Mouse (Mus musculus): ENCODE results near the gene Gm20683. TPM values are rescaled to one million over a fixed set of nuclear protein-coding genes. Genes with fewer than 3 reads are reported as not detected.

Gene Gm20683
- polyA plus RNA-seq, 1 experiment from 2014 or later = 2.9 TPM

DNA sequence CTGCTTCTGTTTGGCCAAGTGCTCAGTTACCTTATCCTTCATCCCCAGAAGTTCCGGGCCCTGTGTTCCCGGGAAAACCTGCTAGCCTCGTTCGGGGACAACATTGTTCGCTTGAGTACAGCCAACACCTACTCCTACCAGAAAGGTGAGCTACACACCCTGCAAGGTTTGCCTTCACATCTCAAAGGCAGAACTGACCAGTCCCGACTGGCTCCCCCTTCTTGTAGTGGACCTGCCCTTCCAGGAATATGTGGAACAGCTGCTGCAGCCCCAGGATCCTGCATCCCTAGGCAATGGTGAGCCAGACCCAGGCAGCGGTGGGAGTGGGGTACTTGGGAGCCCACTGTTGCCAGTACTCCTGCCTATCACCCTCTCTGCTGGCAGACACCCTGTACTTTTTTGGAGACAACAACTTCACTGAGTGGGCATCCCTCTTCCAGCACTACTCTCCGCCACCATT lies 12.0 kb downstream of the Gm20683 start:
- no peaks in the 10 kb centered on the region for H3K9me3 ChIP-seq (ENCODE audit: control insufficient read depth, low read length)
- H3K9ac ChIP-seq (ENCODE audit: low read length) = peak overlapping the region; percentile 77
- 48% methylated on average over 8 of the region's 8 CpGs for WGBS
- H3K27me3 ChIP-seq (ENCODE audit: control insufficient read depth, insufficient read depth, low read length) = no peaks in the 10 kb centered on the region
- peak overlapping the region; percentile 63 for H3K27ac ChIP-seq (ENCODE audit: low read depth, low read length)
- DNase-seq (ENCODE audit: low spot score) = no peak
- peaks cover 50% of the 10 kb centered on the region for H3K4me1 ChIP-seq (ENCODE audit: control insufficient read depth, insufficient read depth, low read length)
- no peak for ATAC-seq (ENCODE audit: insufficient read depth, low FRiP score, low TSS enrichment)
- H3K4me2 ChIP-seq (ENCODE audit: low read depth) = peak overlapping the region; percentile 82
- H3K4me3 ChIP-seq (ENCODE audit: low read depth, low read length) = peak overlapping the region; percentile 46
- peaks cover 15% of the 10 kb centered on the region for H3K36me3 ChIP-seq (ENCODE audit: control insufficient read depth, insufficient read depth, low read length)

DNA sequence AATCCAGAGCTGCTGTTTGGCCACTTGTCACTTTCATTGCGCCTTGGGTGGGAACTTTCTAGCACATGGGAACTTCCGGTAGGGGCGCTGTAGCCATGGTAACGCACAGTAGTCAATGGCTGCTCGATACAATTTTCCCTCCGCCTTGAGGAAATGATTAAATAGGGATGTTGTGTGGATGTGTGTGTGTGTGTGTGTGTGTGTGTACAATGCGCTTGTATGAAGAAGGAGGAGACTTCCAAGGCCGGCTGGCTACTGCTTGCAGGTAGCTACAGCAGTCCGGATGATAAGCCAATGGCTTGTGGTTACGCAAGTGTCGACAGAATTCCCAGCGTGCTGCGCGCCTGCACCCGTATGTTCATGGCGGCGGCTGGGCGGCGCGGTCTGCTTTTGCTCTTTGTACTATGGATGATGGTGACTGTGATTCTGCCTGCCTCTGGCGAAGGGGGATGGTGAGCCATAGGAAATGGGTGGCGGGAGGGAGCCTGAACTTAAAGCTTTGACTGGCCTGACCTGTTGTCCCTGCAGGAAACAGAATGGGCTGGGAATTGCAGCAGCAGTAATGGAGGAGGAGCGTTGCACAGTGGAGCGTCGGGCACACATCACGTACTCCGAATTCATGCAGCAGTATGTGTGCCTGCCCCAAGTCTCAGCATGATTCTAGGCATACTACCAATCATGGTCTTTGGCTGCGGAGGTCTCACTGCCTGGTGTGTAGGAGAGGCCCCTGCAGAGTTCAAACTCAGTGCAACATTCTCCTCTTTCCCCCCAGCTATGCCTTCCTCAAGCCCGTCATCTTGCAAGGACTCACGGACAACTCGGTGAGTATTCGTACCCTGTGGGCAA lies 12.6 kb downstream of the Gm20683 start, which contains the start of gene Jmjd8:
Gene Jmjd8, plus strand, starts transcription at position 156 of the 846 bp plus-strand sequence.
- peak within 1 kb of the TSS; percentile 63 for H3K27ac ChIP-seq (ENCODE audit: low read depth, low read length)
- H3K27me3 ChIP-seq (ENCODE audit: control insufficient read depth, insufficient read depth, low read length) = no peaks in the 10 kb centered on the region
- DNase-seq (ENCODE audit: low spot score) = peak; percentile 85
- peak within 1 kb of the TSS; percentile 77 for H3K9ac ChIP-seq (ENCODE audit: low read length)
- H3K9me3 ChIP-seq (ENCODE audit: control insufficient read depth, low read length) = no peaks in the 10 kb centered on the region
- H3K4me1 ChIP-seq (ENCODE audit: control insufficient read depth, insufficient read depth, low read length) = peaks cover 50% of the 10 kb centered on the region
- H3K36me3 ChIP-seq (ENCODE audit: control insufficient read depth, insufficient read depth, low read length) = peaks cover 15% of the 10 kb centered on the region
- WGBS = under 1% methylated on average over 32 of the region's 32 CpGs
- peak within 1 kb of the TSS; percentile 82 for H3K4me2 ChIP-seq (ENCODE audit: low read depth)
- H3K4me3 ChIP-seq (ENCODE audit: low read depth, low read length) = peak within 1 kb of the TSS; percentile 46
- peak; percentile 36 for ATAC-seq (ENCODE audit: insufficient read depth, low FRiP score, low TSS enrichment)

DNA sequence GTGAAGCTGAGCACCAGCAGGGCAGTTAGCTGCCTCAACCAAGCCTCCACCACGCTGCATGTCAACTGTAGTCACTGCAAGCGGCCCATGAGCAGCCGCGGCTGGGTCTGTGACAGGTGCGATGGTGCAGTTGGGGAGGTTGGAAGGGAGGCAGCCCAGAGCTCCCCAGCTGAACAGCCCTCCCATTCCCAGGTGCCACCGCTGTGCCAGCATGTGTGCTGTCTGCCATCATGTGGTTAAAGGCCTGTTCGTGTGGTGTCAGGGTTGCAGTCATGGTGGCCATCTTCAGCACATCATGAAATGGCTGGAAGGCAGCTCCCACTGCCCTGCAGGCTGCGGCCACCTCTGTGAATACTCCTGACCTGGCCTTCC lies 13.4 kb downstream of the Gm20683 start:
- H3K4me1 ChIP-seq (ENCODE audit: control insufficient read depth, insufficient read depth, low read length) = peaks cover 46% of the 10 kb centered on the region
- no peak for ATAC-seq (ENCODE audit: insufficient read depth, low FRiP score, low TSS enrichment)
- WGBS = 81% methylated on average over 8 of the region's 8 CpGs
- peak overlapping the region; percentile 46 for H3K4me3 ChIP-seq (ENCODE audit: low read depth, low read length)
- no peak overlapping the region for H3K9ac ChIP-seq (ENCODE audit: low read length)
- peaks cover 15% of the 10 kb centered on the region for H3K36me3 ChIP-seq (ENCODE audit: control insufficient read depth, insufficient read depth, low read length)
- DNase-seq (ENCODE audit: low spot score) = no peak
- H3K4me2 ChIP-seq (ENCODE audit: low read depth) = peak overlapping the region; percentile 82
- H3K9me3 ChIP-seq (ENCODE audit: control insufficient read depth, low read length) = no peaks in the 10 kb centered on the region
- no peaks in the 10 kb centered on the region for H3K27me3 ChIP-seq (ENCODE audit: control insufficient read depth, insufficient read depth, low read length)
- no peak overlapping the region for H3K27ac ChIP-seq (ENCODE audit: low read depth, low read length)

DNA sequence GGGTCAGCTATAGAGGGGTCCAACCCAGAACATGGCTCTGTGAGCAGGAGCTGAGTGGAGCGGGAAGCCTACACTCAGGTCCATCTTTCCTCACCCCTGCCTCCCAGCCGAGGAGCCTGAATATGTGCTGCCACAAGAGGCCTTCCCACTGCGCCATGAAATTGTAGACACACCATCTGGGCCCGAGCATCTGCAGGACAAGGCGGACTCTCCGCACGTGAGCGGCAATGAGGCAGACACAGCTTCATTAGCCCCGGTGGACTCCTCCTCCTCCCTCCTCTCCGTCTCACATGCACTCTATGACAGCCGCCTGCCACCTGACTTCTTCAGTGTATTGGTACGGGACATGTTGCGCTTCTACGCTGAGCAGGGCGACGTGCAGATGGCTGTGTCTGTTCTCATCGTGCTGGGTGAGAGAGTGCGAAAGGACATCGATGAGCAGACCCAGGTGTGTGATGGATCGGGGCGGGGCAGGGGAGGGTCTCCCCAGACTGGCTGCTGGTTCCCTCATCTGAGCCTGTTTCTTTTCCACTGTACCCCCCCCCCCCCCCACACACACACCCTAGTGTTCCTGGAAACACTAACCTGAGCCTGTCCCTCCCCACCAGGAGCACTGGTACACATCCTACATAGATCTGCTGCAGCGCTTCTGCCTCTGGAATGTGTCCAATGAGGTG lies 13.9 kb downstream of the Gm20683 start:
- Histone ChIP-seq H3K27ac (ENCODE audit: low read depth, low read length) (no peak overlapping the region), H3K9me3 (ENCODE audit: control insufficient read depth, low read length) (no peaks in the 10 kb centered on the region), H3K4me2 (ENCODE audit: low read depth) (no peak overlapping the region), H3K9ac (ENCODE audit: low read length) (no peak overlapping the region; the same call in 1 of the 2 replicates), H3K36me3 (ENCODE audit: control insufficient read depth, insufficient read depth, low read length) (peaks cover 15% of the 10 kb centered on the region), H3K4me3 (ENCODE audit: low read depth, low read length) (no peak overlapping the region), H3K4me1 (ENCODE audit: control insufficient read depth, insufficient read depth, low read length) (peaks cover 46% of the 10 kb centered on the region), H3K27me3 (ENCODE audit: control insufficient read depth, insufficient read depth, low read length) (no peaks in the 10 kb centered on the region)
- DNase-seq (ENCODE audit: low spot score) (no peak), ATAC-seq (ENCODE audit: insufficient read depth, low FRiP score, low TSS enrichment) (no peak)
- 90% methylated on average over 22 of the region's 22 CpGs for WGBS

DNA sequence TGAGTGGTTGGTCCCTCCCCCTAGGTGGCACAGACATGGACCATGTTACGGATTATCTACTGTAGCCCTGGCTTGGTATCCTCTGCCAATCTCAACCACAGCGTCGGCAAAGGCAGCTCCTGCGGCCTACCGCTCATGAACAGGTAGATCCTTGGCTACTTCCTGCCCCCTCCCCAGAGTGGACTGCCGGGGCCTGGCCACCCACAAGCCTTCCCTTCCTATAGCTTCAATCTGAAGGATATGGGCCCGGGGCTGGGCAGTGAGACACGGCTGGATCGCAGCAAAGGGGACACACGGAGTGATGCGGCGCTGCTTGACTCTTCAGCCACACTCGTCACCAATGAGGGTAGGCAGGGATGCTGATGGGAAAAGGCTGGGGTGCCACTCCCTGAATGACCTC lies 14.6 kb downstream of the Gm20683 start:
- 96% methylated on average over 13 of the region's 13 CpGs for WGBS
- peaks cover 43% of the 10 kb centered on the region for H3K4me1 ChIP-seq (ENCODE audit: control insufficient read depth, insufficient read depth, low read length)
- peaks cover 15% of the 10 kb centered on the region for H3K36me3 ChIP-seq (ENCODE audit: control insufficient read depth, insufficient read depth, low read length)
- DNase-seq (ENCODE audit: low spot score) (no peak), ATAC-seq (ENCODE audit: insufficient read depth, low FRiP score, low TSS enrichment) (no peak)
- no peak overlapping the region for H3K4me3 ChIP-seq (ENCODE audit: low read depth, low read length)
- H3K27ac ChIP-seq (ENCODE audit: low read depth, low read length) = no peak overlapping the region
- H3K9ac ChIP-seq (ENCODE audit: low read length) = no peak overlapping the region
- H3K9me3 ChIP-seq (ENCODE audit: control insufficient read depth, low read length) = no peaks in the 10 kb centered on the region
- H3K27me3 ChIP-seq (ENCODE audit: control insufficient read depth, insufficient read depth, low read length) = no peaks in the 10 kb centered on the region
- H3K4me2 ChIP-seq (ENCODE audit: low read depth) = no peak overlapping the region

DNA sequence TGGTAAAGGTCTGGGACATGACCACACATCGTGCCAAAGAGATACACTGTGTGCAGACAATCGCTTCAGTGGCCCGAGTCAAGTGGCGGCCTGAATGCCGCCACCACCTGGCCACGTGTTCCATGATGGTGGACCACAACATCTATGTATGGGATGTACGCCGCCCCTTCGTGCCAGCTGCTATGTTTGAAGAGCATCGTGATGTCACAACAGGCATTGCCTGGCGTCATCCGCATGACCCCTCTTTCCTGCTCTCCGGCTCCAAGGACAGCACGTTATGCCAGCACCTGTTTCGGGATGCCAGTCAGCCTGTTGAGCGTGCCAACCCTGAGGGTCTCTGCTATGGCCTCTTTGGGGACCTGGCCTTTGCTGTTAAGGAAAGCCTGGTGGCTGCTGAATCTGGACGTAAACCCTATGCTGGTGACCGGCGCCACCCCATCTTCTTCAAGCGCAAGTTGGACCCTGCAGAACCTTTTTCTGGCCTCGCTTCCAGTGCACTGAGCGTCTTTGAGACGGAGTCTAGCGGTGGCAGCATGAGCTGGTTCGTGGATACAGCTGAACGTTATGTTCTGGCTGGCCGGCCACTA lies 15.5 kb downstream of the Gm20683 start:
- Histone ChIP-seq H3K9me3 (ENCODE audit: control insufficient read depth, low read length) (no peaks in the 10 kb centered on the region), H3K4me2 (ENCODE audit: low read depth) (no peak overlapping the region), H3K27me3 (ENCODE audit: control insufficient read depth, insufficient read depth, low read length) (no peaks in the 10 kb centered on the region), H3K36me3 (ENCODE audit: control insufficient read depth, insufficient read depth, low read length) (peaks cover 9% of the 10 kb centered on the region), H3K9ac (ENCODE audit: low read length) (no peak overlapping the region), H3K4me3 (ENCODE audit: low read depth, low read length) (no peak overlapping the region), H3K27ac (ENCODE audit: low read depth, low read length) (no peak overlapping the region), H3K4me1 (ENCODE audit: control insufficient read depth, insufficient read depth, low read length) (peaks cover 34% of the 10 kb centered on the region)
- ATAC-seq (ENCODE audit: insufficient read depth, low FRiP score, low TSS enrichment) = no peak
- no peak for DNase-seq (ENCODE audit: low spot score)
- 94% methylated on average over 27 of the region's 27 CpGs for WGBS

DNA sequence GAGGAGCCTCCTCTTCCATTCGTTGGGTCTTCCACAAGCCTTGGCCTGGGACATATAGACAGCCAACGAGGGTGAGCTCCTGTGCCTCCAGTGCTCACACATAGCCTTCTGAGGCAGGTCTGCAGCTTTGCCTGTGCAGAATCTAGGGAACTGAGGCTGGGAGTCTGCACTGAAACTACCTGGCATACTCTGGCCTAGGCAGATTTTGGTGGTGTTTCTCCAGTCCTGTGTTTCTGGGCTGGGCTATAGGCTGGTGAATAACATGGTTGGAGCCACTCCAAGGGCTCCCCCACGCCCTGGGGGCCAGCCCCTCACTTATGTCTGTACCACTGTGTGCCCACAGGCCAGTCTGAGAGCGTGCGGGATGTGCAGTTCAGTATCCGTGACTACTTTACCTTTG lies 16.3 kb downstream of the Gm20683 start:
- H3K4me3 ChIP-seq (ENCODE audit: low read depth, low read length) = no peak overlapping the region
- DNase-seq (ENCODE audit: low spot score) (no peak), ATAC-seq (ENCODE audit: insufficient read depth, low FRiP score, low TSS enrichment) (no peak)
- peaks cover 1% of the 10 kb centered on the region for H3K36me3 ChIP-seq (ENCODE audit: control insufficient read depth, insufficient read depth, low read length)
- no peaks in the 10 kb centered on the region for H3K9me3 ChIP-seq (ENCODE audit: control insufficient read depth, low read length)
- no peak overlapping the region for H3K27ac ChIP-seq (ENCODE audit: low read depth, low read length)
- peaks cover 26% of the 10 kb centered on the region for H3K4me1 ChIP-seq (ENCODE audit: control insufficient read depth, insufficient read depth, low read length)
- WGBS = 90% methylated on average over 6 of the region's 6 CpGs
- no peak overlapping the region for H3K9ac ChIP-seq (ENCODE audit: low read length)
- peaks cover 1% of the 10 kb centered on the region; the same call in 1 of the 2 replicates for H3K27me3 ChIP-seq (ENCODE audit: control insufficient read depth, insufficient read depth, low read length)
- no peak overlapping the region for H3K4me2 ChIP-seq (ENCODE audit: low read depth)

DNA sequence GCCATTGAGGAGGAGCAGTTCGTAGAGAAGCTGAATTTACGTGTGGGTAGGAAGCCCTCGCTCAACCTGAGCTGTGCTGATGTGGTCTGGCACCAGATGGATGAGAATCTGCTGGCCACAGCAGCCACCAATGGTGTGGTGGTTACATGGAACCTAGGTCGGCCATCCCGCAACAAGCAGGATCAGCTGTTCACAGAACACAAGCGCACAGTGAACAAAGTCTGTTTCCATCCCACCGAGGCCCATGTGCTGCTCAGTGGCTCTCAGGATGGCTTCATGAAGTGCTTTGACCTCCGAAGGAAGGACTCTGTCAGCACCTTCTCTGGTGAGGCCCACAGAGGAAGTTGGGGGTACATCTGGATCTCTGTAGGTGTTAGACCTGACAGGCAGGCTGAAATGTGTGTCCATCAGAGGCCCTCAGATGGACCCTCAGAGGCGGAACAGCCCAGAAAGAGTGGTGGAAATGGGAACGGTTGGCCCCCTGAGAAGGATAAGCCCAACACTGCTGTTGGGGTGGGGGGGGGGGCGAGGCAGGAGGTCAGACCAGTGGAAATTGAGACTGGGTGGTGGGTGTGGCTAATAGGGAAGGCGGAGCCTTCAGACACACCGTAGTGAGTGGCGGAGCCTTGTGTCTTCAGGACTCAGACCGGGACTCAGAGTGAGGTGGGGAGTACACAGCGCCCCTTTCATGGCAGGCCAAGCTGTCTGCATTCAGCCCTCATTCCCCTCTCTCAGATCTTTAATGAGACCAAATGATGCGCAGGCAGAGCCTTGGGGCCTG lies 17.0 kb downstream of the Gm20683 start:
- 72% methylated on average over 16 of the region's 17 CpGs for WGBS
- Histone ChIP-seq H3K4me2 (ENCODE audit: low read depth) (peak overlapping the region; percentile 88), H3K27me3 (ENCODE audit: control insufficient read depth, insufficient read depth, low read length) (peaks cover 9% of the 10 kb centered on the region), H3K4me3 (ENCODE audit: low read depth, low read length) (peak overlapping the region; percentile 44), H3K9ac (ENCODE audit: low read length) (peak overlapping the region; percentile 49), H3K4me1 (ENCODE audit: control insufficient read depth, insufficient read depth, low read length) (peaks cover 21% of the 10 kb centered on the region), H3K36me3 (ENCODE audit: control insufficient read depth, insufficient read depth, low read length) (no peaks in the 10 kb centered on the region), H3K9me3 (ENCODE audit: control insufficient read depth, low read length) (no peaks in the 10 kb centered on the region), H3K27ac (ENCODE audit: low read depth, low read length) (no peak overlapping the region)
- ATAC-seq (ENCODE audit: insufficient read depth, low FRiP score, low TSS enrichment) (no peak), DNase-seq (ENCODE audit: low spot score) (no peak)
